Mouse (Mus musculus): ENCODE data around the gene Pgm3.
"Not testable (repeated sequence)": the region's sequence is repeated elsewhere in the genome, so short reads cannot be mapped to it uniquely, and the experiment has no call there.

Gene Pgm3

DNA sequence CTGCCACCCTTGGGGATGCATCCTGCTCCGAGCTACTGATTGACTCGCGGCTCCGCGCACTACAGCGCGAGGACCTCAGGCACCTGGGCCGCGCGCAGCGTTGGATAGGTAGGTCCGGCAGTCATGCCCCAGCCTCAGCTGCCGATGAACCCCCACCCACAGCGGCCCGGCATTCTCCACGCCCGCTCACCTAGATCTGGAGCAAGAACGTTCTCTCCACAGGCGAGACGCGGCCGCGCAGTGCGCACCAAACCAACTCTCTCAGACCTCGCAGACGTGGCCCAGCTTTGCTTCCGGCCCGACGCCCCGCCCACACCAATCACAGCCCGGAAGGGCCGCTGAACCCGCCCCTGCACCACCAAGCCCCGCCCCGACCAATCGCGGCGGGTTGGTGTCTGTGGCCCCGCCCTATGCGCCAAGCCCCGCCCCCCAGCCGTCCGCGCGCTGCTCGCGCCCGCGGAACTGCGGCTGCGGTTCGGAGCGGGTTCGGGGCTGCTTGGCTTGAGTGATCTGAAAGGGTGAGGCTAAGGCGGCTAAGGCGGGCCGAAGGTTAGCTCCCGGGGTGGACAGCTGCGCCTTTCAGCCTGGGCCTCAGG, at the start of gene Pgm3, which contains the start of gene Rwdd2a:
Gene Pgm3, minus strand, starts transcription at position 303 of the 596 bp plus-strand sequence.
Gene Rwdd2a, plus strand, starts transcription at position 452 of the 596 bp plus-strand sequence.
- peak; percentile 97 for DNase-seq (ENCODE audit: low read depth, low spot score)

DNA sequence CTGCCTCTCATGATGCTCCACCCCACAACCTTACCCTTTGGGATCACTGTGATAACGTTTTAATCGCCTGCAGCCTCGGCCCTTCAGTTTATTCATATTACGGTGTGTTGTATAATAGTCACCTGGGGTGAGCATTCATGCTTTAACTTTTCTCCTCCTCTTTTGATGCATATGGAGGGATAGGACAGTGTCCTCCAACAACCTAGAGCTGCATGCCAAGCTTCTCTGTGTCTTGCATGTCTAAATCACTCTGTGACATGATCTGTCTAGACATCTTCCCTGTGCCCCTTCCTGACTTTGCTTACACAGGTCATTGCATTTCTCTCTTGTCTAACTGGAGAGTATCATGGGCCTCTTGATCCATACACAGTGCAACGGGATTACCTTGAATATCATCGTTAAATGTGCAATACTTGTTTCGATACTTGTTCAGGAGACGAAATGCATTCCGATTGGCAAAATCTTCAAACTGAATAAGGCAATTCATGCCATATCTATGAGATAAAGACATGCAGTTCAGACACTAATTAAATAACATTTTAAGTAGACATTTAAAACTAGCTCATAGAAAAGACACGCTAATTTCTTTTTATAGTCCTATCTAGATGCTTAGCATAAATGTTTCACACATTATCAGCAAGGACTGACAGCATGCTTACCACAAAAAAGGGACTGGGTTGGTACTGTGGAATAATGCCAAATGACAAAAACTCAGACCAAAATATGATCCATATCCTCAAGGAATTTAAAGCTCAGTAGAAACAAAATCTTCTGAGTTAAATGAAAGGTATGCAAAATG, 47.9 kb upstream of the Pgm3 start:
- no peak for DNase-seq (ENCODE audit: low read depth, low spot score)

DNA sequence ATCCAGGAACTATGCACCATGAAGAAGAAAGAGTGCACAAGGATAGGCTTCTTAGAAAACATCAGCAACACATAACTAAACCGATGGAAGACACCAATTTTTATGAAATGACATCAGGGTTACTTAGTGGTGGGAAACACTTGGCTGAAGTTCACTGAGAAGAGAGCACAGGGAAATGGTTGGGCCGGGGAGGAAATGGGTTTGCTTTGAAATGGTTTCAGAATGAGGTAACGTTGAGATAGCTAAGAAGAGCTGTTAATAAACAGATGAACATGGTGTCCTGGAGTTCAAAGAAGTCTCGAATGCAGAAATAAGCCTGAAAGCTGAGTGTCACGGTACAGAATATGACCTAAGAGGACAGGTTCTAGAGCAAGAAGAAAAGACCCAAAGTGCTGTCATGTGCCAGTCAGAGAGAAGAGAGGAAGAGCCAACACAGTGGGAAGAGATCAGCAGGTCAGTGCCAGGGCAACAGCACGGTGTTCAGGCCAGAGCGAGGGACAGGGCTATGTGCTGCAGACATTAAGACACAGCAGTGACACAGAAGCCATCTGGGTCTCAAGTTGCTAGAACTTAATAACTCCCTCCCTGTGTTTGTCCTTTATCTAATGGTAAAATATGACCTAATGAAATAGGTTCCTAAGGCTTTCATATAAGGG, 46.3 kb upstream of the Pgm3 start:
- no peak for DNase-seq (ENCODE audit: low read depth, low spot score)

DNA sequence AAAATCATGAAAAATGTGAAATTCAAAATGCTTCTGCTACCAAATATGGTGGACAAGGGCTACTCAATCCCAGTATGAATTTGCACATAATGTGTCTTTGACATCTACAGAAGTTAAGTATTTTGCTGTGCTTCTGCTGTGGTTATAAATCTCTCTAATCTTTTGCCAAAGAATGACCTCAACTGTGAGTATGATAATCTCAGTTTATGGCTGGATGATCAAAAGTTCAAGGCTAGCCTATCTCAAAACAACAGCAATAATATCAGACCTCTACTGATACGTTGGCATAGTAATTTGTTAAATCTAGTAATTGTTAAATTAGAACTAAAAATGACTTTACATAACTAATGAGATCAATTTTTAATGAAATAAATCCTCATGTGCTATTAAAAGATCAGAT, 44.1 kb upstream of the Pgm3 start:
- DNase-seq (ENCODE audit: low read depth, low spot score) = no peak

DNA sequence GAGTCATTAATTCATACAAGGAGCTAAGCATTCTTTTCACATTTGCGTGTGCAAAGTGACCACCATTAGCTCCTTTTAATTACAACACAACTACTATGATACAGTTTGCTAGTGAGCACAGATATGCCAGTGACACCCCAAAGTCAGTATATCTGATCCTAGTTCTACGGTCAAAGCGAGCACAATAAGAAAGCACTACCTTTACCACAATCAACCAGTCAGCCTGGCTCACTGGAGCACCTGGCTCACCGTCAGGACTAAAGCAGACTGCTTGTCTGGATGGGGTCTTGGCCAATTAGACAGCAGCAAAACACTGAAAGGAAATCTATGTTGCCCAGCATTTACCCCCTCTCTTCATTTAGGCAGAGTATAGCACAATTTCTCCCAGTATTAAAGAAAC, 40.4 kb upstream of the Pgm3 start:
- DNase-seq (ENCODE audit: low read depth, low spot score) = no peak

DNA sequence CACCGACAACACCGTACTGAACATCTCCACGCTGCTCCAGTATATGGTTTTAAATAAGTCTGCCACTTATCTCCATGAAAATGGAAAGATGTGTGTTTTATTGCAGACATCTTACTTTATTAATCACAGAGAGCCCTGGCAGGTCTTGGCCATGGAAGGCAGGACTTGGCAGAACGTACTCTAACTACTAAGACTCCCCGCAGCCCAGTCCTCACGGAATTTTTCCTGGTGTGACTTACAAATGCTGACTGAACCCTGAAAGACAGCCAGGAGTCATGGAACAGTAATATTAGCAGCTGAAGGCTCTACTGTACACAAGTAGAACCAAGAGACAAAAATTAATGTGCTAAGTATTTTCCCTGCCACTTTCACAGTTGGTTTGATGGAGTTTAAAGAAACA, 34.1 kb upstream of the Pgm3 start:
- DNase-seq (ENCODE audit: low read depth, low spot score) = no peak

DNA sequence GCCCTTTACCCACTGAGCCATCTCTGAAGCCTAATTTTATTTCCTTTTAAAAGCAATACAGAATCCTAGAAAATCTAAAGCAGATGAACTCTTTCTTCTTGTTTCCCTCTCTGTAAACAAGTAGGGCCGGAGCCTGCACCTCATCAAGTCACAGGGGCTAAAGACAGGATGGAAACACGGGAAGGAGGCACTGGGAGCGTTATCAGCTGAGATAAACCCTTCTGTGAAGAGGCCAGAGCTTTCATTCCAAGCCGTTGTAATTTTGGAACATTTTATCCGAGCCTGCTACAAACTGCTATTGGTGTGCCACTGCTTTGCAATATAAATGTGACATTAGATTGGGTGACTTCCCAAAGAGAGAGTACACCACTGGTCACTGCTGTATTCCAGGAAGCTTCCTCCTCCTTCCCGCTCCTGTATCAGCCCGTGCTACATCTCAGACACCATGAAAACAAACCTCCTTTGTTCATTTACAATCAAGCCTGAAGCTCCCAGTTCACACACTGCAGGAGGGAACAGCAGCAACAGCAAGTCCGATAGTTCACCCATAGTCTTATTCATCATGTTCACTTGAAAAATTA, 28.2 kb upstream of the Pgm3 start:
- no peak for DNase-seq (ENCODE audit: low read depth, low spot score)

DNA sequence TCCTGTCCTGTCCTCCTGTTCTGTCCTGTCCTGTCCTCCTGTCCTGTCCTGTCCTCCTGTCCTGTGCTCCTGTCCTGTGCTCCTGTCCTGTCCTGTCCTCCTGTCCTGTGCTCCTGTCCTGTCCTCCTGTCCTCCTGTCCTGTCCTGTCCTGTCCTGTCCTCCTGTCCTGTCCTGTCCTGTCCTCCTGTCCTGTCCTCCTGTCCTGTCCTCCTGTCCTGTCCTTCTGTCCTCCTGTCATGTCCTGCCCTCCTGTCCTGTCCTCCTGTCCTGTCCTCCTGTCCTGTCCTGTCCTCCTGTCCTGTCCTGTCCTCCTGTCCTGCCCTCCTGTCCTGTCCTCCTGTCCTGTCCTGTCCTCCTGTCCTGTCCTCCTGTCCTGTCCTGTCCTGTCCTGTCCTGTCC, 25.3 kb upstream of the Pgm3 start:
- DNase-seq (ENCODE audit: low read depth, low spot score) = not testable (repeated sequence)

DNA sequence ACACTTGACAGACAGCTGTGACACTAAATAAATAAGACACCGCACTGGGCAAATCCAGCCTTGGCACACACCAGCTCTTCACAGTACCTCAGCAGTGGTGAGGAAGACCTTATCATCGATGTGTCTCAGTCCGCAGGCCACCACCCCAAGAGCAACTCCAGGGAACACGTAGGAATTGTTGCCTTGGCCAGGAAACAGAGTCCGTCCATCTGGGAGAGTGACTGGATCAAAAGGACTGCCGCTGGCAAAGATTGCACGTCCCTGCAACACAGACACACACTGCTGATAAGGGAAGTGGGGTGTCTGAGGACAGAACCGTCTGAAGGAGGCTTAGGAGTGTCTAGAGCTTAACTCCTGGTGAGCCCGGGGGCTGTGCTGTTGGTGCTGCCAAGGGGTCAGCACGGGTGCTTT, 22.7 kb upstream of the Pgm3 start:
- not testable (repeated sequence) for DNase-seq (ENCODE audit: low read depth, low spot score)

DNA sequence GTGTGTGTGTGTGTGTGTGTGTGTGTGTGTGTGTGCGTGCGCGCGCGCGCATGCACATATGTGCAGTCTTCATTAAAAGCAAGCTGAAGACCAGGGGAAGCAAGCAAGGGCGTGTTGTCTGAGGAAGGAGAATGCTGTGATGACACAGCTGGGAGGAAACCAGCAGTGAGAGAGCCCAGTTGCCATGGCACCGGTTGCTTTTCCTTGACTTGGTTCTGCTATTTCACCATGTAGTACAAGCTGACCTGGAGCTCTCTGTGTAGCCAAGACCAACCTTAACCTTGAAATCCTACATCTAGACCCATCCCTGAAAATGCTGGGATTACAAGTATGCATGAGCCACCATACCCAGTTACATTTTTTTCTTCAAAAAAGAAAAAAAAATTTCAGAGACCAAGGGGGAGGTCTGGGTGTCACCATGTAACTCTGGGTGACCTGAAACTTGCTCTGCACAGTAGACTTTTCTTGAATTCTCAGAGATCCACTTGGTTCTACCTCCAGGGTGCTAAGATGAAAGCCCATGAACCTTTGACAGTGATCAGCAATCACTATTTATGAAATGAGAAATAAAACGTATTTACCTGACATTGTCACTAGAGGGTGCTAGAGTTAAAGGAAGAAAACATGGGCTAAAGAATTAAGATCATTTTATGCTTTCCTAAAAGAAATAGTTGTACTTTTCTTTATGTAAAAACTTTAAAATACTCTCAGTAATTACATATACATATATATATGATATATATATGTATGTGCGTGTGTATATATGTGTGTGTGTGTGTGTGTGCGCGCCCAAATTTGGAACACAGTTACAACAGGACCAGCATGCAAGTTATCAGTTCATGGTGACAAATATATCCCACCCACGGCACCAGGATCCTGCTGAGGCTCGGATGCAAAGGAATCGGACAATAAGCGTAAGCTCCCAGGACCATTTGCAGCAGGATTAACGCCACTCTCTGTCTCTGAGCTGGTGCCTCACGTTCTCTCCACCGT, 21.3 kb upstream of the Pgm3 start:
- peak; percentile 30 for DNase-seq (ENCODE audit: low read depth, low spot score)

DNA sequence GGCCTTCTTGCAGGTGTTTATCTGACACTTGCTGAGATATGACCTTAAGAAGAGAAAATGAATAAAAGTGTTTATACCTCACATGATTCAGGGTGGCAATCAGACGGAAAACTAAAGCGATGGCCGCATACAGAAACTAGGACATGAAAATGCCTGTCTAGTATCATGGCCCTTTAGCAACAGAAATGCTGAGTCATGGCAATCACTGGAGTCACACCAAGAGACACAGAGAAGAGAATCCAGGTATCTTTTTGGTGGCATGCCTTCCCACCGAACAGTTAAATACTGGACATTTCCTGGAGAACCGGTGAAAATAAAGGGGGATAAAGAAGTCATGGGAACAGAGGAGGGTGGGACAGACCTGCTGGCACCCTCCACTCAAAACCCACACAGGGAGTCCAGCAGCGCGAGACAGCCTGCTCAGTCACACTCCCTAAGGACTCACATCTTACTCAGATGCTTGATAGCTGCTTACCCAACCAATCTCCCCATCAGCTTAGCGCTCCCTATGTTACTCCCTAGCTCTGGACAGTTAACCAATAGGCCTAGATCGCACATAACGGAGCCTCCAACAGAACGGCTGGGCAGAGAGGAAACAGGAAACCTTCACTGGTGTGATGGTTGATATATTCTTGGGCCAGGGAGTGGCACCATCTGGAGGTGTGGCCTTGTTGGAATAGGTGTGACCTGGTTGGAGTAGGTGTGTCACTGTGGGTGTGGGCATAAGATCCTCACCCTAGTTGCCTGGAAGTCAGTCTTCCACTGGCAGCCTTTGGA, 15.6 kb upstream of the Pgm3 start:
- peak; percentile 40 for DNase-seq (ENCODE audit: low read depth, low spot score)

DNA sequence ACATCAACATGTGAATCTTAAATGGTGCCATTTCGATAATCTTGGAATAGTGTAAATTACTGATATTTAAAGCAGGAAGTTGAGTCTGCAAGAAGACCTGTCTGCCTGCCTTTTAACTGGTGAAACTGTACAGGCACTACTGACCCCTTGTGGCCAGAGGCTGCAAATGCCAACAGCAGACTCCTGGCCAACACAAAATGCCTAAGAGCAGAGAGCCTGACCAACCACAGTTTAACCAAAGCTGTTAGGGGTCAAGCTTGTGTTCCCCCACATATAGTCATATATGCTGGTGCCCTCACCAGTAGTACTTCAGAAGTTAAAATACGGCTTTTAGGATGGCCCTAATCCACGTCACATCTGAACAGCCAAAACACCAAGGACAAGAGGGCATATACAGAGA, 12.1 kb upstream of the Pgm3 start:
- peak; percentile 74 for DNase-seq (ENCODE audit: low read depth, low spot score)

DNA sequence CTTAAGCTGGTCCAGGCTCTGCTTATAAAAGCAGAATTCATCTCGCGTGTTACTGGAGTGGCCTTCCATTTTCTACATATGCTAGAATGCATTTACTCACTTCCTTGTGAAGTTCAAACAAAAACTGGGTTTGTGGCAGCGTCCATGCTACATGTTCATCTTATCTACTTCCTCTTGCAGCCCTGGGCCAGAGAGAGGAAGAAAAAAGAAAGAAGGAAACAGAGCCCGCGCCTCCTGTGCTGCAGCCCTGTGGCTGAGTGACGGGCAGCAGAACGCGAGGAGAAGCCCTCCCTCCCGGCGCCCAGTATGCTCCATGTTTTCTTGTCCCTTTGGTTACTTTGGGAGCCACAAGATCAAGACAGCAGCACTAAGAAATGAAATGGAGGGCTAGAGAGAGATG, 8.0 kb upstream of the Pgm3 start:
- DNase-seq (ENCODE audit: low read depth, low spot score) = no peak

DNA sequence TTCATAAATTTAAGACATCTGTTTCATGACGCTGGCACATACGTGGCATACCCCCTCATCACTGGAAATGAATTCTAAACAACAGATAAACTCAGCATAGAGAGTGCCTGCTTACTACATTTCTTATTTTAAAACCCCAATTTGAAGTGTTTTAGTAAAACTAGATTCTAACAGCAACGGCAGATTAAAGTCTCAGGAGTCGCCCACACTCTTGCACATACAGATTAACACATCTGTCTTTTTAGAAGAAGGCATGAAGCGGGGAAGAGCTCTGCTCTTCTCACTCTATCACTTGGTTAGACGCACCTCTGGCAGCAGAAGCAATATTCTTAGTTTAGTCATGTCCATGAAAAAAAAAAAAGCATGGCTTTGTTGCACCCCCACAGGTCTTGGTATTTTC, 3.5 kb upstream of the Pgm3 start:
- DNase-seq (ENCODE audit: low read depth, low spot score) = no peak

DNA sequence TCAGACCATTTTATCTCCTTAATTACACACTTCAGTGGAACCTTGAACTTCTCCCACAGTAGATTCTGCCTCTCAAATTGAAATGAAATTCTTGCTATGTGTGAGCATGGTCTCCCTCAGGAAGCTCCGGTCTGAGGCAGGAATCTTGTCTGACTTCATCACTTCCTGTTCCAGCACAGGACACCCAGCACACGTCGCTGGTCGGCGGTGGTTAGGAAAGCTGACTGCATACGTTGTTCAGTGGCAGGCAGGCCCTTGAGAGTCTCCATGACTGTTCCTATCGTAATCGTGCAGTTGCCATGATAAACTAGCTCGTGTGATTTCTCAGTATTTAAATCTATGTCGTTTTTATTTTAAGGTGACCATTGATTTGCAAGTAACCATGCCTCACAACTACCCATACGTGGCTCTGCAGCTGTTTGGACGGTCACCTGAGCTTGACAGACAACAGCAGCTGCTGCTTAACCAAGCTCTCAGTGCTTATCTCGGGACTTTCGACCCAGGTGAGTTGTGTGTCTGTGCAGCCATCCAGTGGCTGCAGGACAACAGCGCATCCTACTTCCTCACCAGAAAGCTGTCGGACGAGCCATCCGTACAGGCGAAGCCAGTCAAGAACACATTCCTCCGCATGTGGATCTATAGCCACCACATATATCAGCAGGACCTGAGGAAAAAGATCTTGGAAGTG, 2.1 kb upstream of the Pgm3 start:
- DNase-seq (ENCODE audit: low read depth, low spot score) = no peak

DNA sequence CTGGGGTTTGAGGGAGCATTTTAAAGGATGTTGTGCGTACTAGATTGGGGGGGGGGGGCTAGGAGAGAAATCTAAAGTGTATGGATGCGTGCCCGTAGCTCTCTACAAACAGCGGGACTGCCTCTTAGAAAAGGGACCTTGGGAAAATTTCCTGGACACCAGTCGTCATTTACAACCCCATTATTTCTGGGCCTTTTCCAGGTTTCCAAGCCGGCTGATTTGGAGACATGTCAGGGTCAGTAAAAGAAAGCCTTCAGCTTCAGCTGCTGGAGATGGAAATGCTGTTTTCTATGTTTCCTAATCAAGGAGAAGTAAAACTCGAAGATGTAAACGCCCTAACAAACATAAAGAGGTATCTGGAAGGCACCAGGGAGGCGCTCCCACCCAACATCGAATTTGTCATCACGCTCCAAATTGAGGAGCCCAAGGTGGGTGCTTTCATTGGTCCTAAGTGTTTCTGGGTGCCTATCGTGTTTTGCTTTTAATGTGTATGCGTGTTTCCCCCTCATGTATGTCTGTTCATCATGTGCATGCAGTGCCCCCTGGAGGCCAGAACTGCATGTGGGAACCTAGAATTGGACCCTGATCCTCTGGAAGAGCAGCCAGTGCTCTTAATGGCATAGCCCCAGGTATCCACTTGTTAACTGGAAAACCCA, 1.1 kb upstream of the Pgm3 start:
- peak; percentile 88 for DNase-seq (ENCODE audit: low read depth, low spot score)

DNA sequence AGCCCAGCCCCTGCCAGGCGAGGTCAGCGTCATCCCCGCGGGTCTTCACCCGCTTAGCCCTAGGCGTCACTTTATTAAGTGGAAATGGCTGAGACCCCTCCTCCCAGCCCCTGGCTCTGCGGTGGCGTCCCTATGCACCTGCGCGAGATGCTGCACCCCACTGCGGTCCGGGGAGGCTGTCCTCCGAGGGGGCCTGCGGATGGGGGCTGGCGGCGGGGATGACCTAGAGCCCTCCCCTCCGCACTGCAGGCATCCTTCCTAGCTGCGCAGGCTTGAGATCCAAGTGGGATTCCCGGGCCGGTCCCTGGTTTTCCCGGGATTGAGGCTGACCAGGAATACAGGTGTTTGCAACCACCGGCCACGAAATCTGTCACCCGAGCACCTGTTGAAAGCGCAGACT, 554 bp upstream of the Pgm3 start:
- DNase-seq (ENCODE audit: low read depth, low spot score) = no peak

DNA sequence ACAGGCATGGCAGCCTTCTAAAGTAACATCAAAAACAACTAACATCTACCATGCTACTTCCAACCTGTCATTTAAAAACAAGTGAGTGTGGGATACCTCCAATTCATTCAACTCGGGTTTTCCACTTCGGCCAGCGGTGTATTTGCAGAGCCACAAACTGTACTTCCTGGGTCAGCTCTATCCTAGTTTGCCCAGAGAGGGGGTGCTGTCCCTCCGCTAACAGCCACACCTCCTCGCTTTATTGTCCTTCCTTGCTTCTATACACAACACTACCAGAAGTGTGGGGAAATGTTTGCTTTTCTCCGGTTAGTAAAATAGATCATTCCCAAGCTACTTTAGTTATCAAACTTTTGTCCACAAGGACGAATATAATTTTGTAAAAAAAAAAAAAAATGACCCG, 696 bp downstream of the Pgm3 start:
- no peak for DNase-seq (ENCODE audit: low read depth, low spot score)

DNA sequence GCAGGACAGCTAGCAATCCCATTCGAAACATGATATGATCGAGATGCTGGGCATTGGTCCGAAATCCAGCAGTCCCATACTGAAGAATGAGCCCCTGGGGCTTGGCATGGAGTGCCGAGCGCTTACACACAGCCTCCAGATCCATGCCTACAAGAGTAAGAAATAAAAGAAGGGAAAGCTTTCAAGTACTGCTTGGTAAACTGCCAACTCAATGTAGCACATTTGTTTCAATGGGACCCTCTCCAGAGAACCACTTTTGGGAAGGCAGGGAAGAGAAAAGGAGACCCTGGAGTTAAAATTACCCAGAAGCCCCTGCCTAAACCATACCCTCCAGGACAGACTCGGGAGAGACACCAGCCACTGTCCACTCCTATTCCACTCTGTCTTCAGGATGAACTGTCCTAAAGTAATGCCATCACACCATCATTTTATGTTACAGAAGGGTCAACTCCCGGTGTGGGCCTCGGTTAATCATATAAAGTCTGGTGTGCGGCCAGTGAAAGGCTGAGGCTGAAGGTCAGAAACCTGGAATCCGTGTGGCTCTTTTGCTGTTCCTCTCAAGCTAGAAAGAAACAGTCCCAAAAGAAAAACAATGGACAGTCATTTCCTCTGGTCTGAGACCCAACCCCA, 1.3 kb downstream of the Pgm3 start:
- no peak for DNase-seq (ENCODE audit: low read depth, low spot score)
